Mouse (Mus musculus) fat pad, adult 2 months (tissue): ENCODE measurements around the gene Jade1.

Experiments used
- DNase-seq: peaks from one replicate; pipeline ENCODE4 v3.0.0-alpha.2; 2011; ENCODE audit warnings: low read depth, low spot score; ENCODE audit errors: extremely low read depth

Gene Jade1

DNA sequence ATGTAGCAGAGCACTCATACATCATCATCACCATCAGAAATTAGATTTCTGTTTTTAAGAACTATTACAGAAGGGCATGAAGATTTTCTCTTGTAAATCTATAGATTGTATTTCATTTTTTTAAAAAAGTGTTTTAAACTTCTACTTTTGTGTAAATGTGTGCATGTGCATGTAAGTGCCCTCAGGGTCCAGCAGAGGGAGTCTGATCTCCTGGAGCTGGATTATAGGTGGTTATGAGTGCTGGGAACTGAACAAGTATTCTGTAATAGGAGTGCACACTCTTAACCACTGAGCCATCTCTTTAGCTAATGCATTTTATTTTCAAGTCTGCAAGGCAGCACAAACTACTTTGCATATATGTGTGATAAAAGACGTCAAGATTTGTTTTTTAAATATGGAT is 100.1 kb downstream of the Jade1 start:
- DNase-seq, result no peak
